Mouse (Mus musculus): ENCODE measurements around the gene Rab6b.

- TF ChIP-seq CTCF (IDR thresholded peaks at IDR 0.05; ENCODE audit: insufficient read depth, low read length) (no peak), POLR2A (IDR thresholded peaks at IDR 0.05; ENCODE audit: borderline replicate concordance, extremely low read depth, low read depth, low read length) (no peak)
These were observed 33.8 kb downstream of the Rab6b start for GRCm38 (mm10) chr9:103145351-103145750.

Data from lung, adult 2 months (tissue).